Mouse (Mus musculus): ENCODE results near the gene Slc1a2. TPM values are rescaled to one million over a fixed set of nuclear protein-coding genes. Genes with fewer than 3 reads are reported as not detected.

Slc1a2 gene
- total and polyA plus RNA-seq, 3 experiments = 0.12 to 0.50 (median 0.29) TPM

GRCm38 (mm10) chr2:102667981-102668380 is 9.5 kb downstream of the Slc1a2 start:
- H3K36me3 ChIP-seq (ENCODE audit: control insufficient read depth, insufficient read depth, low read length) = no peaks in the 10 kb centered on the region
- whole genome bisulfite sequencing = 65% methylated on average over 6 of the region's 6 CpGs
- intact Hi-C loops (cut with DNase I) = no loop called here
- H3K4me3 ChIP-seq = no peak overlapping the region
- H3K79me2 ChIP-seq (replicated peaks; ENCODE audit: control insufficient read depth, insufficient read depth, low read length) = no peaks in the 10 kb centered on the region
- H3K9ac ChIP-seq (ENCODE audit: low read depth, low read length) = no peak overlapping the region
- no peak overlapping the region for H3K27ac ChIP-seq
- no peak for TF ChIP-seq CTCF (IDR thresholded peaks at IDR 0.05)
- no peak for TF ChIP-seq POLR2A (IDR thresholded peaks at IDR 0.05; ENCODE audit: insufficient read depth, low read depth, low read length)
- TF ChIP-seq EP300 (IDR thresholded peaks at IDR 0.05; ENCODE audit: insufficient read depth, low read depth, low read length) = no peak
- H3K4me1 ChIP-seq (ENCODE audit: control insufficient read depth, insufficient read depth, low read length) = no peaks in the 10 kb centered on the region
- DNase-seq = no peak
- H3K27me3 ChIP-seq (ENCODE audit: control insufficient read depth, insufficient read depth, low read length) = no peaks in the 10 kb centered on the region

- Histone ChIP-seq H3K79me2 (replicated peaks; ENCODE audit: control insufficient read depth, insufficient read depth, low read length) (no peaks in the 10 kb centered on the region), H3K4me3 (no peak overlapping the region), H3K9ac (ENCODE audit: low read depth, low read length) (no peak overlapping the region), H3K36me3 (ENCODE audit: control insufficient read depth, insufficient read depth, low read length) (no peaks in the 10 kb centered on the region), H3K4me1 (ENCODE audit: control insufficient read depth, insufficient read depth, low read length) (no peaks in the 10 kb centered on the region), H3K27me3 (ENCODE audit: control insufficient read depth, insufficient read depth, low read length) (no peaks in the 10 kb centered on the region), H3K27ac (no peak overlapping the region)
- intact Hi-C loops (cut with DNase I) = no loop called here
- DNase-seq = no peak
- 33% methylated on average over 6 of the region's 6 CpGs for WGBS
- TF ChIP-seq POLR2A (IDR thresholded peaks at IDR 0.05; ENCODE audit: insufficient read depth, low read depth, low read length) = no peak
- TF ChIP-seq EP300 (IDR thresholded peaks at IDR 0.05; ENCODE audit: insufficient read depth, low read depth, low read length) = no peak
- no peak for TF ChIP-seq CTCF (IDR thresholded peaks at IDR 0.05)
These were observed 11.1 kb downstream of the Slc1a2 start for GRCm38 (mm10) chr2:102669580-102669979.

GRCm38 (mm10) chr2:102674582-102674981 is 16.1 kb downstream of the Slc1a2 start:
- TF ChIP-seq POLR2A (IDR thresholded peaks at IDR 0.05; ENCODE audit: insufficient read depth, low read depth, low read length) (no peak), CTCF (IDR thresholded peaks at IDR 0.05) (no peak), EP300 (IDR thresholded peaks at IDR 0.05; ENCODE audit: insufficient read depth, low read depth, low read length) (no peak)
- no peaks in the 10 kb centered on the region for H3K36me3 ChIP-seq (ENCODE audit: control insufficient read depth, insufficient read depth, low read length)
- H3K27ac ChIP-seq = no peak overlapping the region
- no peaks in the 10 kb centered on the region for H3K79me2 ChIP-seq (replicated peaks; ENCODE audit: control insufficient read depth, insufficient read depth, low read length)
- no peak for DNase-seq
- H3K4me3 ChIP-seq = no peak overlapping the region
- no peaks in the 10 kb centered on the region for H3K4me1 ChIP-seq (ENCODE audit: control insufficient read depth, insufficient read depth, low read length)
- WGBS = 70% methylated on average over 2 of the region's 2 CpGs
- H3K27me3 ChIP-seq (ENCODE audit: control insufficient read depth, insufficient read depth, low read length) = no peaks in the 10 kb centered on the region
- intact Hi-C loops (cut with DNase I) = no loop called here
- no peak overlapping the region for H3K9ac ChIP-seq (ENCODE audit: low read depth, low read length)

- Histone ChIP-seq H3K79me2 (replicated peaks; ENCODE audit: control insufficient read depth, insufficient read depth, low read length) (no peaks in the 10 kb centered on the region), H3K9ac (ENCODE audit: low read depth, low read length) (no peak overlapping the region), H3K4me1 (ENCODE audit: control insufficient read depth, insufficient read depth, low read length) (no peaks in the 10 kb centered on the region), H3K27ac (no peak overlapping the region), H3K4me3 (no peak overlapping the region), H3K36me3 (ENCODE audit: control insufficient read depth, insufficient read depth, low read length) (no peaks in the 10 kb centered on the region), H3K27me3 (ENCODE audit: control insufficient read depth, insufficient read depth, low read length) (no peaks in the 10 kb centered on the region)
- intact Hi-C loops (cut with DNase I) = no loop called here
- 72% methylated on average over 6 of the region's 6 CpGs for WGBS
- peak; percentile 17 to 61 for DNase-seq
- TF ChIP-seq EP300 (IDR thresholded peaks at IDR 0.05; ENCODE audit: insufficient read depth, low read depth, low read length) (no peak), CTCF (IDR thresholded peaks at IDR 0.05) (peak; percentile 70)
These were observed 16.8 kb downstream of the Slc1a2 start for GRCm38 (mm10) chr2:102675275-102675674.

- Histone ChIP-seq H3K79me2 (replicated peaks; ENCODE audit: control insufficient read depth, insufficient read depth, low read length) (no peaks in the 10 kb centered on the region), H3K9ac (ENCODE audit: low read depth, low read length) (no peak overlapping the region), H3K4me3 (no peak overlapping the region), H3K36me3 (ENCODE audit: control insufficient read depth, insufficient read depth, low read length) (no peaks in the 10 kb centered on the region), H3K27me3 (ENCODE audit: control insufficient read depth, insufficient read depth, low read length) (no peaks in the 10 kb centered on the region), H3K27ac (no peak overlapping the region), H3K4me1 (ENCODE audit: control insufficient read depth, insufficient read depth, low read length) (no peaks in the 10 kb centered on the region)
- 93% methylated on average over 9 of the region's 9 CpGs for WGBS
- TF ChIP-seq EP300 (IDR thresholded peaks at IDR 0.05; ENCODE audit: insufficient read depth, low read depth, low read length) (no peak), POLR2A (IDR thresholded peaks at IDR 0.05; ENCODE audit: insufficient read depth, low read depth, low read length) (no peak), CTCF (IDR thresholded peaks at IDR 0.05) (no peak)
- intact Hi-C loops (cut with DNase I) = no loop called here
- no peak for DNase-seq
These were observed 18.4 kb downstream of the Slc1a2 start for GRCm38 (mm10) chr2:102676716-102677312.

- intact Hi-C loops (cut with DNase I) = no loop called here
- Histone ChIP-seq H3K79me2 (replicated peaks; ENCODE audit: control insufficient read depth, insufficient read depth, low read length) (no peaks in the 10 kb centered on the region), H3K4me3 (no peak overlapping the region), H3K4me1 (ENCODE audit: control insufficient read depth, insufficient read depth, low read length) (no peaks in the 10 kb centered on the region), H3K27ac (no peak overlapping the region), H3K9ac (ENCODE audit: low read depth, low read length) (no peak overlapping the region), H3K27me3 (ENCODE audit: control insufficient read depth, insufficient read depth, low read length) (no peaks in the 10 kb centered on the region), H3K36me3 (ENCODE audit: control insufficient read depth, insufficient read depth, low read length) (no peaks in the 10 kb centered on the region)
- no peak for TF ChIP-seq POLR2A (IDR thresholded peaks at IDR 0.05; ENCODE audit: insufficient read depth, low read depth, low read length)
- no peak for TF ChIP-seq CTCF (IDR thresholded peaks at IDR 0.05)
- no peak for TF ChIP-seq EP300 (IDR thresholded peaks at IDR 0.05; ENCODE audit: insufficient read depth, low read depth, low read length)
- no peak for DNase-seq
- 68% methylated on average over 6 of the region's 6 CpGs for WGBS
These were observed 18.9 kb downstream of the Slc1a2 start for GRCm38 (mm10) chr2:102677400-102677799.

Data from heart, adult 2 months (tissue).